Mouse (Mus musculus) ovary, adult 18-20 months (tissue): ENCODE data around the gene Hmgn5.
A peak's percentile ranks its signal among the peaks of the same experiment; 100 is the strongest.

Source experiments
- DNase-seq: peaks from one replicate; pipeline ENCODE4 v3.0.0; 2022; ENCODE audit warnings: low spot score, mixed read lengths

The Hmgn5 gene

GRCm38 (mm10) chrX:109013283-109013682 lies at the start of gene Hmgn5:
Gene Hmgn5, minus strand, starts transcription at chrX:109013404.
- DNase-seq, result peak; percentile 88

GRCm38 (mm10) chrX:109047773-109048172 lies 34.6 kb upstream of the Hmgn5 start:
- DNase-seq, result no peak

GRCm38 (mm10) chrX:109026224-109026623 lies 13.0 kb upstream of the Hmgn5 start:
- no peak for DNase-seq

- DNase-seq, result no peak
These were observed 7.7 kb upstream of the Hmgn5 start for GRCm38 (mm10) chrX:109020858-109021257.

- no peak for DNase-seq
These were observed 962 bp upstream of the Hmgn5 start for GRCm38 (mm10) chrX:109014166-109014565.

- DNase-seq, result no peak
These were observed 482 bp upstream of the Hmgn5 start for GRCm38 (mm10) chrX:109013686-109014085.

- DNase-seq, result no peak
These were observed 703 bp downstream of the Hmgn5 start for GRCm38 (mm10) chrX:109012371-109013031.

- no peak for DNase-seq
These were observed 1.5 kb downstream of the Hmgn5 start for GRCm38 (mm10) chrX:109011611-109012185.

- DNase-seq, result no peak
These were observed 11.9 kb downstream of the Hmgn5 start for GRCm38 (mm10) chrX:109001277-109001676.
